Mouse (Mus musculus) bone marrow, adult 2 months (tissue): ENCODE results near the gene Kirrel3.

ENCODE experiments used
- CTCF ChIP-seq: fragments of 200-500 bp; IDR thresholded peaks from 2 replicates; pipeline ENCODE4 v1.5.1; 2011; ENCODE audit warnings: low read length, control low read depth; ENCODE audit not compliant: control insufficient read depth, insufficient read depth
- POLR2A ChIP-seq: fragments of 200-500 bp; IDR thresholded peaks from 2 replicates; pipeline ENCODE4 v1.6.1; 2011; ENCODE audit warnings: low read depth, mild to moderate bottlenecking, control low read depth, low read length, borderline replicate concordance; ENCODE audit not compliant: control insufficient read depth

GRCm38 (mm10) chr9:35050701-35051454 lies 565.2 kb downstream of the Kirrel3 start:
- TF ChIP-seq CTCF = no peak
- TF ChIP-seq POLR2A = no peak
